Mouse (Mus musculus) liver, embryonic 16.5 days (tissue): ENCODE measurements around the gene Zmat3. TPM values are rescaled to one million over a fixed set of nuclear protein-coding genes. Genes with fewer than 3 reads are reported as not detected.
A peak's percentile ranks its signal among the peaks of the same experiment; 100 is the strongest.

Source experiments
- ATAC-seq: fragments of 200-750 bp; cut with Nextera tagmentation; 2 replicates; pipeline ENCODE4 v1.8.0; 2017; ENCODE audit warnings: low read depth, mild to moderate bottlenecking, moderate number of reproducible peaks, moderate library complexity
- H3K27ac ChIP-seq: fragments of 300-500 bp; sonication (generic); 2 replicates; pipeline ENCODE4 v1.5.1; 2014; ENCODE audit warnings: mild to moderate bottlenecking, low read length
- H3K27me3 ChIP-seq: fragments of 300-500 bp; sonication (generic); 2 replicates; pipeline ENCODE4 v1.6.1; 2014; ENCODE audit warnings: low read depth, low read length, mixed read lengths; ENCODE audit not compliant: control insufficient read depth, insufficient read depth
- H3K36me3 ChIP-seq: fragments of 300-500 bp; sonication (generic); 2 replicates; pipeline ENCODE4 v1.6.1; 2014; ENCODE audit warnings: mild to moderate bottlenecking; ENCODE audit not compliant: control insufficient read depth, insufficient read depth
- H3K4me1 ChIP-seq: fragments of 300-500 bp; sonication (generic); 2 replicates; pipeline ENCODE4 v1.6.1; 2014; ENCODE audit warnings: low read depth, low read length, mixed read lengths; ENCODE audit not compliant: control insufficient read depth
- H3K4me2 ChIP-seq: fragments of 300-500 bp; sonication (generic); 2 replicates; pipeline ENCODE4 v1.6.1; 2014; ENCODE audit warnings: low read depth, low read length, mixed read lengths
- H3K4me3 ChIP-seq: fragments of 300-500 bp; sonication (generic); 2 replicates; pipeline ENCODE4 v1.5.1; 2014; ENCODE audit warnings: low read depth, mild to moderate bottlenecking, low read length
- H3K9ac ChIP-seq: fragments of 300-500 bp; sonication (generic); 2 replicates; pipeline ENCODE4 v1.6.1; 2014; ENCODE audit warnings: low read depth, low read length
- H3K9me3 ChIP-seq: fragments of 300-500 bp; sonication (generic); replicated peaks from 2 replicates; pipeline ENCODE4 v1.6.1; 2016; ENCODE audit warnings: low read length; ENCODE audit not compliant: control insufficient read depth
- WGBS: fragments of 180-500 bp; shearing (Covaris S2); extraction: QIAGEN DNeasy Blood & Tissue Kit; methylation state at CpG from one replicate; pipeline ENCODE4 v1.1.7; 2014; ENCODE audit not compliant: insufficient replicate concordance; 5-methylcytosine and 5-hydroxymethylcytosine counted together
- polyA plus RNA-seq: library from polyadenylated mRNA; unstranded; fragments of >200 nt; fragmentation: Nextera tagmentation; extraction: Ambion mirVana; gene quantifications from 2 replicates; pipeline ENCODE4 v1.2.1, GENCODE M21; 2015

The Zmat3 gene
- polyA plus RNA-seq: 0.48 and 0.78 TPM in 2 replicates

GRCm38 (mm10) chr3:32365546-32366245 lies at the start of gene Zmat3:
Zmat3 (minus strand) TSS chr3:32366014.
- Histone ChIP-seq H3K36me3 (no peaks in the 10 kb centered on the region), H3K27ac (no peak within 1 kb of the TSS), H3K27me3 (peaks cover 13% of the 10 kb centered on the region), H3K4me3 (peak within 1 kb of the TSS; percentile 77), H3K4me1 (peaks cover 3% of the 10 kb centered on the region), H3K9ac (peak within 1 kb of the TSS; percentile 54), H3K9me3 (no peaks in the 10 kb centered on the region), H3K4me2 (peak within 1 kb of the TSS; percentile 85)
- 5% methylated on average over 22 of the region's 48 CpGs for WGBS
- peak; percentile 71 for ATAC-seq

GRCm38 (mm10) chr3:32414381-32414780 lies 48.6 kb upstream of the Zmat3 start:
- no peak overlapping the region for H3K9ac ChIP-seq
- no peak overlapping the region for H3K27ac ChIP-seq
- no peak overlapping the region for H3K4me2 ChIP-seq
- WGBS: 59% methylated on average over 4 of the region's 4 CpGs
- no peak for ATAC-seq
- H3K36me3 ChIP-seq: no peaks in the 10 kb centered on the region; the same call in 1 of the 2 replicates
- H3K9me3 ChIP-seq: no peaks in the 10 kb centered on the region
- H3K4me1 ChIP-seq: no peaks in the 10 kb centered on the region; the same call in 1 of the 2 replicates
- H3K27me3 ChIP-seq: no peaks in the 10 kb centered on the region
- no peak overlapping the region for H3K4me3 ChIP-seq

- Histone ChIP-seq H3K9ac (no peak overlapping the region), H3K9me3 (no peaks in the 10 kb centered on the region), H3K4me3 (no peak overlapping the region), H3K27ac (no peak overlapping the region), H3K4me2 (no peak overlapping the region), H3K4me1 (no peaks in the 10 kb centered on the region; the same call in 1 of the 2 replicates), H3K27me3 (no peaks in the 10 kb centered on the region), H3K36me3 (no peaks in the 10 kb centered on the region)
- no peak for ATAC-seq
- 67% methylated on average over 7 of the region's 7 CpGs for WGBS
Observed at GRCm38 (mm10) chr3:32412502-32413044, 46.8 kb upstream of the Zmat3 start.

- Histone ChIP-seq H3K9ac (no peak overlapping the region), H3K36me3 (no peaks in the 10 kb centered on the region), H3K4me2 (no peak overlapping the region), H3K27ac (no peak overlapping the region), H3K4me3 (no peak overlapping the region), H3K27me3 (no peaks in the 10 kb centered on the region), H3K9me3 (no peaks in the 10 kb centered on the region), H3K4me1 (peaks cover 6% of the 10 kb centered on the region)
- no peak for ATAC-seq
- 68% methylated on average over 3 of the region's 3 CpGs for WGBS
Observed at GRCm38 (mm10) chr3:32408811-32409273, 43.0 kb upstream of the Zmat3 start.

- H3K9me3 ChIP-seq: no peaks in the 10 kb centered on the region
- no peak overlapping the region for H3K27ac ChIP-seq
- WGBS: 36% methylated on average over 6 of the region's 6 CpGs
- no peaks in the 10 kb centered on the region for H3K36me3 ChIP-seq
- H3K27me3 ChIP-seq: no peaks in the 10 kb centered on the region
- ATAC-seq: no peak
- no peak overlapping the region for H3K9ac ChIP-seq
- no peak overlapping the region for H3K4me2 ChIP-seq
- H3K4me3 ChIP-seq: no peak overlapping the region
- peaks cover 6% of the 10 kb centered on the region for H3K4me1 ChIP-seq
Observed at GRCm38 (mm10) chr3:32406804-32407203, 41.0 kb upstream of the Zmat3 start.

GRCm38 (mm10) chr3:32405699-32406098 lies 39.9 kb upstream of the Zmat3 start:
- H3K4me1 ChIP-seq: peaks cover 6% of the 10 kb centered on the region
- no peaks in the 10 kb centered on the region for H3K36me3 ChIP-seq
- H3K4me2 ChIP-seq: no peak overlapping the region
- no peak overlapping the region for H3K9ac ChIP-seq
- H3K27ac ChIP-seq: no peak overlapping the region
- 16% methylated on average over 1 of the region's 1 CpGs for WGBS
- H3K9me3 ChIP-seq: no peaks in the 10 kb centered on the region
- no peak overlapping the region for H3K4me3 ChIP-seq
- ATAC-seq: no peak
- no peaks in the 10 kb centered on the region for H3K27me3 ChIP-seq

- H3K4me3 ChIP-seq: no peak overlapping the region
- H3K9ac ChIP-seq: no peak overlapping the region
- no peak for ATAC-seq
- H3K4me1 ChIP-seq: peaks cover 23% of the 10 kb centered on the region
- no peaks in the 10 kb centered on the region for H3K9me3 ChIP-seq
- no peak overlapping the region for H3K27ac ChIP-seq
- H3K36me3 ChIP-seq: no peaks in the 10 kb centered on the region
- no peak overlapping the region for H3K4me2 ChIP-seq
- 68% methylated on average over 7 of the region's 7 CpGs for WGBS
- H3K27me3 ChIP-seq: no peaks in the 10 kb centered on the region
Observed at GRCm38 (mm10) chr3:32402990-32403885, 37.4 kb upstream of the Zmat3 start.

- Histone ChIP-seq H3K9ac (no peak overlapping the region), H3K4me2 (no peak overlapping the region), H3K27ac (no peak overlapping the region), H3K4me3 (no peak overlapping the region), H3K9me3 (no peaks in the 10 kb centered on the region), H3K4me1 (peaks cover 20% of the 10 kb centered on the region), H3K36me3 (no peaks in the 10 kb centered on the region), H3K27me3 (no peaks in the 10 kb centered on the region)
- 69% methylated on average over 3 of the region's 3 CpGs for WGBS
- ATAC-seq: no peak
Observed at GRCm38 (mm10) chr3:32401591-32401990, 35.8 kb upstream of the Zmat3 start.
